Mouse (Mus musculus): ENCODE measurements around the gene Gpank1. TPM values are rescaled to one million over a fixed set of nuclear protein-coding genes. Genes with fewer than 3 reads are reported as not detected.

The Gpank1 gene
- polyA plus RNA-seq, 1 experiment from 2014 or later: 13.2 TPM

GRCm38 (mm10) chr17:35155451-35155850, 34.2 kb downstream of the Gpank1 start:
- WGBS (ENCODE audit: missing documents): 99% methylated on average over 12 of the region's 12 CpGs
- Histone ChIP-seq H3K79me2 (ENCODE audit: inconsistent target) (peaks cover 68% of the 10 kb centered on the region), H3K27ac (no peak overlapping the region), H3K4me3 (ENCODE audit: inconsistent target) (no peak overlapping the region), H3K36me3 (ENCODE audit: inconsistent target) (peaks cover 88% of the 10 kb centered on the region)

GRCm38 (mm10) chr17:35156461-35157200, 35.4 kb downstream of the Gpank1 start:
- Histone ChIP-seq H3K36me3 (ENCODE audit: inconsistent target) (peaks cover 97% of the 10 kb centered on the region), H3K4me3 (ENCODE audit: inconsistent target) (no peak overlapping the region), H3K27ac (no peak overlapping the region), H3K79me2 (ENCODE audit: inconsistent target) (peaks cover 79% of the 10 kb centered on the region)
- 92% methylated on average over 30 of the region's 33 CpGs for WGBS (ENCODE audit: missing documents)

- H3K27ac ChIP-seq: no peak overlapping the region
- H3K36me3 ChIP-seq (ENCODE audit: inconsistent target): peaks cover 97% of the 10 kb centered on the region
- no peak overlapping the region for H3K4me3 ChIP-seq (ENCODE audit: inconsistent target)
- 92% methylated on average over 8 of the region's 8 CpGs for WGBS (ENCODE audit: missing documents)
- H3K79me2 ChIP-seq (ENCODE audit: inconsistent target): peaks cover 86% of the 10 kb centered on the region
Observed at GRCm38 (mm10) chr17:35157254-35157653, 36.0 kb downstream of the Gpank1 start.

DNA sequence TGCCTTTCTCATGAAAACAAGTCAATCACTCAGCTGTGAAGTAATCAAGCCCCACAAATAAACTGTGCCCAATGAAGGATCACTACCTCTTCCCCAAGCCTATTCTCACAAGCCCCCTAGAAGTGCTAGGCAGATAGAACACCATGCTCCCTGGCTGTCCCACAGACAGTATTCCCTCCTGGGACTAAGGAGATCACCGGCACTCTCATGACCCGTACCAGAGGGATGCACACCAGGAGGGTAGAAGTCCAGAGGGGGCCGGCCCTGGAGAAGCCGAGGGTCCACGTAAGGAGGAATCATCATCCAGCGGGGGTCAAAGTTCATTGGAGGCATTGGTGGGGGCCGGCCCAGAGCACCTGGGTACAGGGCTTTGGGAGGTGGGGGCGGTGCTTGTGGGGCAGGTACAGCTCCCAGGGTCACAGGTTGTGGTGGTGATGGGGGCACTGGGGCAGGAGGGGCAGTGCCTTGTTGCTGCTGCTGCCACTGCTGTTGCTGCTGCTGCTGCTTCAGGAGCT, 36.5 kb downstream of the Gpank1 start:
- Histone ChIP-seq H3K36me3 (ENCODE audit: inconsistent target) (peaks cover 93% of the 10 kb centered on the region), H3K4me3 (ENCODE audit: inconsistent target) (no peak overlapping the region), H3K79me2 (ENCODE audit: inconsistent target) (peaks cover 90% of the 10 kb centered on the region), H3K27ac (no peak overlapping the region)
- WGBS (ENCODE audit: missing documents): 96% methylated on average over 8 of the region's 8 CpGs

DNA sequence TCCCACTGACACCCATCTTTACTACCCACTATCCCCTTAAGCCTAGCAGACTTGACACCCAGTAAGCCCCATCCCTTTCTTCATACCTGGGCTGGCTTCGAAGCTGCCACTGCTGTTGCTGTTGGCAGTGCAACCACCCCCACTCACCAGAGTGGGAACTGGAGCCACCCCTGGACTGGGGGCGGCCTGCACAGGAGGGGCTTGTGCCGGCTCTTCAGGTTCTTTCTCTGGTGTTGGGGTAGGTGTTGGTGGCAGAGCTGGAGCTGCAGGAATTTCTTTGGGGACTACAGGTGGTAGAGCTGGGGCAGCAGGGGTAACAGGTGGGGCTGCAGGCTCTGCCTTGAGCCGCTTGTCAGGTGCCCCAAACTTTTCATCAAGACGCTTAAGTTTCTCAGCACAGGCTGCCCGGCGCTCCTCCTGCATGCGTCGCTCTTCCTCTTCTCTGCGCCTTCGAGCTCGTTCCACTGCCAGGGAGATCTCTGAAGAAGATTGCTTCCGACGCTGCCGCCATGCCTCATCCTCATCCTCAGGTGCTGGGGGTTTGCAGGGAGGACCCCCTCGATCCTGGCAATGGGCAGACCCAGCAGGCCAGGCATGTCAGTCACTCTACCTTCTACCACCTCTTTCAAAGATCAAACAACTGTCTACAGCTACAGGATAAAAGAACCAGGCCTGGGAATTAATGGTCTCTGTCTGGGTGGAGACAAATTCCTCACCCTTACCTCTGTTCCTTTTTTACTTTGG, 37.8 kb downstream of the Gpank1 start:
- H3K79me2 ChIP-seq (ENCODE audit: inconsistent target): peaks cover 99% of the 10 kb centered on the region
- H3K36me3 ChIP-seq (ENCODE audit: inconsistent target): peaks cover 80% of the 10 kb centered on the region
- no peak overlapping the region for H3K4me3 ChIP-seq (ENCODE audit: inconsistent target)
- WGBS (ENCODE audit: missing documents): 91% methylated on average over 12 of the region's 16 CpGs
- no peak overlapping the region for H3K27ac ChIP-seq

- Histone ChIP-seq H3K4me3 (ENCODE audit: inconsistent target) (no peak overlapping the region), H3K36me3 (ENCODE audit: inconsistent target) (peaks cover 74% of the 10 kb centered on the region)
- WGBS (ENCODE audit: missing documents): 99% methylated on average over 7 of the region's 7 CpGs
Observed at GRCm38 (mm10) chr17:35159638-35160037, 38.4 kb downstream of the Gpank1 start.

GRCm38 (mm10) chr17:35161421-35161820, 40.2 kb downstream of the Gpank1 start:
- WGBS (ENCODE audit: missing documents): 90% methylated on average over 11 of the region's 11 CpGs
- Histone ChIP-seq H3K4me3 (ENCODE audit: inconsistent target) (no peak overlapping the region), H3K79me2 (ENCODE audit: inconsistent target) (peaks cover 80% of the 10 kb centered on the region), H3K36me3 (ENCODE audit: inconsistent target) (peaks cover 57% of the 10 kb centered on the region), H3K27ac (no peak overlapping the region)

More at GRCm38 (mm10) chr17:35159638-35160037, 38.4 kb downstream of the Gpank1 start:
- Histone ChIP-seq H3K27ac (no peak overlapping the region), H3K79me2 (ENCODE audit: inconsistent target) (peaks cover 96% of the 10 kb centered on the region)

- peaks cover 77% of the 10 kb centered on the region for H3K79me2 ChIP-seq (ENCODE audit: inconsistent target)
- no peak overlapping the region for H3K4me3 ChIP-seq (ENCODE audit: inconsistent target)
- H3K36me3 ChIP-seq (ENCODE audit: inconsistent target): peaks cover 50% of the 10 kb centered on the region
- 87% methylated on average over 14 of the region's 14 CpGs for WGBS (ENCODE audit: missing documents)
- H3K27ac ChIP-seq: no peak overlapping the region
Observed at GRCm38 (mm10) chr17:35162121-35162520, 40.9 kb downstream of the Gpank1 start.

DNA sequence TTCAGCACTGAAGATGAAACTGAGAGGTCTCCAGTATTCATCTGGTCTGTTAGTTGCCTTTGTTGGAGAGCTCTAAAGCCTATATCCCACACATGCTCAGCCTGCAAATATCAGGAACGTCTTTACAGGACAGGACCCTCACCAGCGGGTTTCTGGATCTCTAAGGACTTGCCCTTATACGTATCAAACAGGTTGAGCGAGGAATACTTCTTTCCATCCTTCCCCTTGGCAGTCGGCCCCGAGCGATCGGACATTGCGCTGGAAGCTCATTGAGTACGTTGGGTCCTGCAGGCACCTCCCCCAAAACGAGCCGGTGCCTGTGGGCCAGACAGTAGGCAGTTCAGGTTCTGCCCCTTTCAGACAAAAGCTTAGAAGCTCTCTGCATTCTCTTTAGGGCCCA, 41.5 kb downstream of the Gpank1 start:
- Histone ChIP-seq H3K36me3 (ENCODE audit: inconsistent target) (peaks cover 45% of the 10 kb centered on the region), H3K79me2 (ENCODE audit: inconsistent target) (peaks cover 74% of the 10 kb centered on the region), H3K27ac (no peak overlapping the region), H3K4me3 (ENCODE audit: inconsistent target) (peak overlapping the region; percentile 79)
- WGBS (ENCODE audit: missing documents): 41% methylated on average over 12 of the region's 12 CpGs

DNA sequence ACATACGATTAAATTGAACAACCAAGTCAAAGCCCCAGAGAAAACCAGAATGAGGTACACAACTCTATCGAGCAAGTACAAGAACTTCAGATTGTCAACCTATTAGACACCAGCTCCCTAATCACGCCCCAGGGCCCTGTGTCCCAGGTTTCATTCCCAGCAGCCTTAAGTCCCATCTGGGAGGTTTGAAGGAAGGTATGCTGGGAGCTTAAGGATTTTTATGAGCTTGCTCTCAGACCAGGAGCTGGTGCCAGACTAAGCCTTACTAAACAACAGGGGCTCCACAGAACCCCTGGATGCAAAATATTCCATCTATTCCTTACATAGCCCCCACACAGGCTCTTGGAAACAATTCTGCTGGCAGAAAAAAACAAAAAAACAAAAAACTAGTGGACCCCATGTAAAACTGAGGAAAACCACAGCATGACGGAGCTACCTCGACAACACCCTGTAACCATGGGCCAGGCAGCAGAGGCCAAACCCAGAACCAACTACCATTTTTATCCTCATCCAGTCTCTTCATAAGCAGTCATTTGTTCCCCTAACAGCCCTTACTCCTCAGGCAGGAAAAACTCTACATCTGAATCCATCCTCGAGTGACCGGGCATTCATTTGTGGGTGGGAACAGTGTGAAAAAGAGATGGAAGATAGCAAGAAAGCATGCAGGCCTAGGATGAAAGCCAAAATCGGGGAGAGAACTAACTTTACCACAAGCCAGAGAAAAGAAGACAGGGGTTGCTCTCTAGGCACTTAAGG, 42.2 kb downstream of the Gpank1 start:
- H3K4me3 ChIP-seq (ENCODE audit: inconsistent target): peak overlapping the region; percentile 79
- peaks cover 45% of the 10 kb centered on the region for H3K36me3 ChIP-seq (ENCODE audit: inconsistent target)
- H3K27ac ChIP-seq: peak overlapping the region; percentile 76
- H3K79me2 ChIP-seq (ENCODE audit: inconsistent target): peaks cover 74% of the 10 kb centered on the region
- 6% methylated on average over 8 of the region's 8 CpGs for WGBS (ENCODE audit: missing documents)

DNA sequence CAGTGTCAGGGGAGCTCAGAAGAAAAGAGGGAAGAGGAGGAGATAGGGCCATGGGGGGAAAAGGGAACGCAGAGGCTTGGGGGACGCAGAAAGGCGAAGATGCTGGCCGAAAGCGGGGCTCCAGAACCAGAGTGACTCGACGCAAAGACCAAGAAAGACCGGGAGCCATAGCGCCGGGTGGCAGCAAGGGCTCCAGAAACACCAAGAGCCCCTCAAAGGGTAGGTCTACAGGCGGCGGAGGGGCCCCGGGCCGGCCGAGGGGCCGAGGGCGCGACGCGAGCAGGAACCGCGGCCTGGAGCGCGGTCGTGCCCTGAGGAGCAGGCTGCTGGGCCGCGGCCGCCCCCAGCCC, 42.9 kb downstream of the Gpank1 start:
- Histone ChIP-seq H3K36me3 (ENCODE audit: inconsistent target) (peaks cover 38% of the 10 kb centered on the region), H3K79me2 (ENCODE audit: inconsistent target) (peaks cover 69% of the 10 kb centered on the region), H3K4me3 (ENCODE audit: inconsistent target) (peak overlapping the region; percentile 79), H3K27ac (peak overlapping the region; percentile 76)
- 0% methylated on average over 28 of the region's 28 CpGs for WGBS (ENCODE audit: missing documents)

GRCm38 (mm10) chr17:35164568-35165450, 43.6 kb downstream of the Gpank1 start, which contains the start of gene Prrc2a:
TSS of gene Prrc2a (minus strand) at chr17:35164897.
- peak within 1 kb of the TSS; percentile 83 for H3K27ac ChIP-seq
- H3K36me3 ChIP-seq (ENCODE audit: inconsistent target): peaks cover 34% of the 10 kb centered on the region
- H3K79me2 ChIP-seq (ENCODE audit: inconsistent target): peaks cover 67% of the 10 kb centered on the region
- peak within 1 kb of the TSS; percentile 79 for H3K4me3 ChIP-seq (ENCODE audit: inconsistent target)
- WGBS (ENCODE audit: missing documents): under 1% methylated on average over 51 of the region's 89 CpGs

GRCm38 (mm10) chr17:35165451-35166155, 44.3 kb downstream of the Gpank1 start:
- 20% methylated on average over 12 of the region's 12 CpGs for WGBS (ENCODE audit: missing documents)
- peak overlapping the region; percentile 48 for H3K4me3 ChIP-seq (ENCODE audit: inconsistent target)
- peaks cover 67% of the 10 kb centered on the region for H3K79me2 ChIP-seq (ENCODE audit: inconsistent target)
- H3K27ac ChIP-seq: peak overlapping the region; percentile 83
- H3K36me3 ChIP-seq (ENCODE audit: inconsistent target): peaks cover 32% of the 10 kb centered on the region

All from macrophage (primary cell).